Mouse (Mus musculus): ENCODE measurements around the gene Hpn. TPM values are rescaled to one million over a fixed set of nuclear protein-coding genes. Genes with fewer than 3 reads are reported as not detected.

Hpn gene
- total RNA-seq, 2 experiments from 2014 or later = 28.3 to 201 TPM

GRCm38 (mm10) chr7:31088206-31088605 lies 26.9 kb downstream of the Hpn start:
- no peak for ATAC-seq (replicated peaks; ENCODE audit: low FRiP score, low TSS enrichment, poor library complexity, severe bottlenecking)

GRCm38 (mm10) chr7:31087262-31087661 lies 27.8 kb downstream of the Hpn start:
- ATAC-seq (replicated peaks; ENCODE audit: low FRiP score, low TSS enrichment, poor library complexity, severe bottlenecking) = no peak

DNA sequence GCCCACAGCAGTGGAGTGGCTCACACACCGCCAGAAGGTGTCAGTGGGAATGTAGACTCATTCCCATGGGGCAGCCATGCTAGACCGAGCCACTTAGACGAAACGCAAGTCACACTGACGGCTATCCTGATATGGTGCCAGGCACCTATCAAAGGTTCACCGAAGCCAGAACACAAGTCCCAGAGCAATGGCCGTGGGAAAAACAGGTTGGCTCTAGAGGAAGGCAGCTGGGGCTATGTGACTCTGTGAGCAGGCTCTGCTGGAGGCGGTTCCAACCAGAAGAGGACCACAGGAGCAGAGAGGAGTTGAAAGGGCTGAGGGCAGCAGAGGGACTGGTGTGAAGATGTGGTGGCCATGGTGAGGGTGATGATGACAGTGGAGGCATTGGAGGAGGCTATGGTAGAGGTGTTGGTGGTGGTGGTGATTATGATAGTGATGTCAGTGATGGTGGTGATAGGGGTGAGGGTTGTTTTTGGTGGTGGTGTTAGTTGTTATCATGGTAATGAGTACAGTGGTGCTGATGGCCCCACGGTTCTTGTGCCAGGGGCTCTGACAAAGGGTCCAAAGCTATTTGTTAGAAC lies 28.8 kb downstream of the Hpn start:
- ATAC-seq (replicated peaks; ENCODE audit: low FRiP score, low TSS enrichment, poor library complexity, severe bottlenecking) = no peak

- no peak for ATAC-seq (replicated peaks; ENCODE audit: low FRiP score, low TSS enrichment, poor library complexity, severe bottlenecking)
Observed at GRCm38 (mm10) chr7:31085171-31085570, 29.9 kb downstream of the Hpn start.

- ATAC-seq (replicated peaks; ENCODE audit: low FRiP score, low TSS enrichment, poor library complexity, severe bottlenecking) = no peak
Observed at GRCm38 (mm10) chr7:31084140-31084539, 30.9 kb downstream of the Hpn start.

- no peak for ATAC-seq (replicated peaks; ENCODE audit: low FRiP score, low TSS enrichment, poor library complexity, severe bottlenecking)
Observed at GRCm38 (mm10) chr7:31082831-31083588, 32.1 kb downstream of the Hpn start.

DNA sequence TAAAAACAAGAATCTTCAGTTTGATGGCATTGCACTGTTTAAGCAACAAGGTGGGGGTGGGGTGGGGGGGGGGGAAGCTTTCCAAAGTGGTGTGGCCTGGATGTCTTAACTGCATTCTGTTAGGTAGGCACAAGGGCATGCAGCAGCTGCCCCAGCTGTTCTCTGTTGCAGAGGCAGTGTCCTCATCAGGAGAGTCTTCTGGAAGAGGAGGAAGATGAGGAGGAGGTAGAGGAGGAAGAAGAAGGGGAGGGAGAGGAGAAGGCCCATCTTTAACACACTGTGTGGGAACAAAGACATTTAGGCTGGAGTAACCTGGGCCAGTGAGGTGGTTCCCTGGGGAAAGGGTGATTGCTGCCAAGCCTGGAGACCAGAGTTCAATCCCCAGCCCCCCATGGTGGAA lies 33.0 kb downstream of the Hpn start:
- ATAC-seq (replicated peaks; ENCODE audit: low FRiP score, low TSS enrichment, poor library complexity, severe bottlenecking) = no peak

DNA sequence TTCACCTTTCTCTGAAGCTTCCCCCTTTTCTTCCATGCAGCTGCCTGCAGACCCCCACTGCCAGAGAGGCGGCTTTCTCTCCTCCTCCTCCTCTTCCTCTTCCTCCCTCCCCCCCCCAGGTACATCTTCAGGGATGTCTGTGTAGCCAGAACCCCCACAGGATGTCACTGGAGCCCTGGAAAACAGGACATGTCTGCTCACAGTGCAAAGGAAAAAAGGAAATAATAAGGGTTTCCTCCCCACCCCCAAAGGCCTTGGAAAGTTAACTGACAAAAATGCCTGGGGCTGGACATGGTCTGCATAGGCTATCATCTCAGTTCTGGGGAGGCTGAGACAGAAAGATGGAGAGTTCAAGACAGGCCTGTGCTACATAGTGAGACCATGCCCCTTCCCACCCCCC lies 34.0 kb downstream of the Hpn start:
- no peak for ATAC-seq (replicated peaks; ENCODE audit: low FRiP score, low TSS enrichment, poor library complexity, severe bottlenecking)

DNA sequence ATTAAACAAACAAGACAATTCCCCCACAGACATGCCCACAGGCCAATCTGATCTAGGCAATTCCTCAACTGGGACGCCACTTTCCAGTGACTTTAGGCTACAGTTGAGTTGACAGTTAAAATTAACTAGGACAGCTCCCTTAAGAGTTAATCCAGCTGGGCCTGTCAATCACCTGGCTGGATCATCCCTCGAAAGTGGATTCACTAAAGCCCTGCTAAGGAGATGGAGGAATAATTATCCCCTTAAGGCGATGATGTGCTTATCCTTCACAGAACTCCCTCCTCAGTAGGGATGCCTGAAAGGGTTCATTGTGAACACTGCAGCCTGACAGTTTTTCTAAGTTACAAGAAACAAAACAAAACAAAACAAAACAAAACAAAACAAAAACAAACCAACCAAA lies 34.5 kb downstream of the Hpn start:
- ATAC-seq (replicated peaks; ENCODE audit: low FRiP score, low TSS enrichment, poor library complexity, severe bottlenecking) = no peak

GRCm38 (mm10) chr7:31079670-31080069 lies 35.4 kb downstream of the Hpn start:
- no peak for ATAC-seq (replicated peaks; ENCODE audit: low FRiP score, low TSS enrichment, poor library complexity, severe bottlenecking)

DNA sequence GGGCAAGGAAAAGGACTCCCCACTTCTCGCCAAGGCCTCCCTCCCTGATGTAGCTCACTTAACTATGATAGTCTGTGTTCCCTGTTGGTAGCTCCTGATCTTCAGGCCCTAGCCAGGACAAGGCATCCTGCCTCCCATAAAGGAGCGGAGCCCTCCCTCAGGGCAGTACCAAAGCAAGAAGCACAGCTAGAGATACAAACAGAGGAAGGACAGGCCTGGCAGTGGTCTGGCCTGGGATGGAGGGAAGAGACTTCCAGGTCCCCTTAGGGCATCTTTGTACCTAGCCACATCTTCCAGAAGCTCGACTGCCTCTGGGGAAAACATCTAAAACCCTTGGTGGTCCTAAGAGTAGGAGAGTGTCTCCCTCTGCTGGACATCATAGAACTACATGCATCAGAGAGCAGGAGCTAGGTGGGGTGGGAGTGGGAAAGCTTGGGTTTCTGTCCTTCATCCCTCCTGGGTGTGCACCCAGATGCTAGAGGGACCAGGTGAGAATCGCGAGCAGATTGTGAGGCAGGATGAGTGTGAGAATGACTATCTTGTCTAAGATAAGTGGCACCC lies 37.1 kb downstream of the Hpn start:
- ATAC-seq (replicated peaks; ENCODE audit: low FRiP score, low TSS enrichment, poor library complexity, severe bottlenecking) = peak; percentile 61

- ATAC-seq (replicated peaks; ENCODE audit: low FRiP score, low TSS enrichment, poor library complexity, severe bottlenecking) = no peak
Observed at GRCm38 (mm10) chr7:31077470-31077869, 37.6 kb downstream of the Hpn start.

DNA sequence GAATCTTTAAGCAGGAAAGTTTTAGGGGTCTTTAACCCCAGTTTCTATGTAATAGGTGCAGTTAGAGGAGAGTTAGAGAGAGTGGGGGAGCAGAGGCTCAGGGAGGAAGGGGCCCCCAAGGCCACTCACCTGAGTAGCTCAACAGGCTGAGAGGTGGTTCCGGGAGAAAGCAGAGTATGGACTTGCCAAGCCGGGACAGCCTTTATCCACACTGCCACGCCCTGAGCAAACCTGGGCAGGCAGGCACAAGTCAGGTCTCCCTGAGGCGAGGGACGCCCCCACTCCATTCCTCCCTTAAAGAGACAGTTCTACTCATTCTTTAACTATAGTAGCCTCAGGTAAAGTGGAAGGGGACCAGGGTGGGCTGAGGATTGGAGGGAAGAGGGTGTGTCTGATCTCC lies 38.6 kb downstream of the Hpn start, which contains the start of gene Fxyd3:
TSS of gene Fxyd3 (minus strand) at position 213 of the 400 bp plus-strand sequence.
- ATAC-seq (replicated peaks; ENCODE audit: low FRiP score, low TSS enrichment, poor library complexity, severe bottlenecking) = no peak

GRCm38 (mm10) chr7:31074713-31075069 lies 40.4 kb downstream of the Hpn start:
- ATAC-seq (replicated peaks; ENCODE audit: low FRiP score, low TSS enrichment, poor library complexity, severe bottlenecking) = no peak

- no peak for ATAC-seq (replicated peaks; ENCODE audit: low FRiP score, low TSS enrichment, poor library complexity, severe bottlenecking)
Observed at GRCm38 (mm10) chr7:31074061-31074712, 40.9 kb downstream of the Hpn start.

DNA sequence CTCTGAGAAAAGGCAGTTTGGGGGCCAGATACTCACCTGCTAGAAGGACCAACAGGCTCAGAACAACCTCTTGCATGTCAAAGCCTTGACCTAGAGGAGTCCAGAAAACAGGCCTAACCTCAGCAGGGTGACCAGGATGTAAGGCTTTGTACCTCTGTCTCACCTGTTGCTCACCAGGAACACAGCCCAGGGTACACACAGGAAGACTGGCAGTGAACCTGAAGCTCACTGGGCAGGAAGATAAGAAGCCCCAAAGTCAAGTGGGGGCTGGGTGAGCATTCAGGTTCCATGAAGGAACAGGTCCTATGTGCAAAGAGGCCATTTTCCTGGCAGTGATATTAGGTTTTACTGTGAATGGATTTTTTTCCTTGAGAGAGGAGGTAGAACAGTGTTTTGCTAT lies 41.5 kb downstream of the Hpn start:
- ATAC-seq (replicated peaks; ENCODE audit: low FRiP score, low TSS enrichment, poor library complexity, severe bottlenecking) = no peak

DNA sequence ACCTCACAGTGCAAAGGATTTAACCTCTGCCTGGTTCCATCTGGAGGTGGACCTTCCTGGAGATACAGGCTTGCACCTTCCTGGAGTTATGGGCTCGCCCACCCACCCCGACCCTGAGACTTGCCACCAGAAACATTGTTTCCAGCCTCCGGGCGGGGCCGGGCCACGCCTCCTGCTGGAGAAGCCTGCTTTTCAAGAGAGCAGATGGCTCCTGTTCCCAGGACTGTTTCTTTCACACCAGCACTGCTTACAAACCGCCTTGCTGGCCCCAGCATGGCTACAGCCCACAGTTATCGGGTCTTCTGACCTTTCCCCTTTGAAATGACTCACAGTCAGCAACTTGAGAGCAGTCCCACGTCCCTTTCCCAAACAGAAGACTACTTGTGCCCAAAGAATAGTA lies 42.8 kb downstream of the Hpn start:
- no peak for ATAC-seq (replicated peaks; ENCODE audit: low FRiP score, low TSS enrichment, poor library complexity, severe bottlenecking)

GRCm38 (mm10) chr7:31070324-31070723 lies 44.8 kb downstream of the Hpn start:
- no peak for ATAC-seq (replicated peaks; ENCODE audit: low FRiP score, low TSS enrichment, poor library complexity, severe bottlenecking)

GRCm38 (mm10) chr7:31069491-31069890 lies 45.6 kb downstream of the Hpn start:
- no peak for ATAC-seq (replicated peaks; ENCODE audit: low FRiP score, low TSS enrichment, poor library complexity, severe bottlenecking)

DNA sequence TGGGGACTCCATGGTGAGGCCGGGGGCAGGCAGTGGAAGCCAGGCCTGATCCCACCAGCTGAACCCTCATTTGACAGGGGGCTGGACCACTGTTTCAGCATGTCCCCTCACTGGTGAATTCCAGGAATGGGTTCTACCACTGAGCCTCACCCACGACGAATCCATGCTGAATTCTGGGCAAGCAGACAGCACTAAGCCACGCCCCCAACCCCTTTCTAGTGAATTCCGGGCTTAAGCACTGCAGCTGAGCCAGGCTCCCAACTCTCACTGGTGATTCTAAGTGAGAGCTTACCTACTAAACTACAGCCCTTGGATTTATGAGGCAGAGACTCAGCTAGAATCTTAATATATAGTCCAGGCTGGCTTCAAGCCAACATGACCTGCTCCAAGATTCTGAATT lies 47.3 kb downstream of the Hpn start:
- no peak for ATAC-seq (replicated peaks; ENCODE audit: low FRiP score, low TSS enrichment, poor library complexity, severe bottlenecking)
